Mouse (Mus musculus) layer of hippocampus, postnatal 14 days (tissue): ENCODE results near the gene 5031439G07Rik. TPM values are rescaled to one million over a fixed set of nuclear protein-coding genes. Genes with fewer than 3 reads are reported as not detected.

ENCODE experiments used
- DNase-seq, 2 experiments: peaks; one replicate each; pipeline ENCODE4 v3.0.0; 2021 to 2022; ENCODE audit warnings: low spot score in 2 of 2, mixed read lengths in 1 of 2
- total RNA-seq, 2 experiments: library from RNA; stranded (reverse); gene quantifications; 2 replicates each; pipeline ENCODE4 v1.2.3; 2021

5031439G07Rik gene
- total RNA-seq, 2 experiments from 2014 or later = 114 TPM

DNA sequence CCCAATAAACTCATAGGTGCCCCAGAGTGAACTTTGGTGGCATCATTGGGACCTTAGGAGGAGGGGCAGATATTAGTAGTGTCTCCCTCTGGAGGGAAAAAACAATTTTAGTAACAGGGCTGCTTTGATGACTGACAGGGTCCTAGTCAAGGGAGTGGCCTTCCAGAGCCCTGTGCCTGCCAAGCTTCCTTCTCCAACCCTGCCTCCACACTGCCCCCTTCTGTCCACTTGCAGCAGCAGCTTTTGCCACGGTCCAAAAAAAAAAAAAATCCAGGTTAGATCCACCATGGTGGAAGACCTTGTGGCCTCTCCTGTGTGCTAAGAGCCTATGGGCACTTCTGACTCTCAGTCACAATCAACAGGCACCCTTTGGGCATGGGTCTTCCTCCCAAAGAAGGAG lies 7.6 kb upstream of the 5031439G07Rik start:
- DNase-seq = no peak

GRCm38 (mm10) chr15:84995041-84995440 lies 6.7 kb upstream of the 5031439G07Rik start:
- DNase-seq = no peak

GRCm38 (mm10) chr15:84994498-84994897 lies 6.1 kb upstream of the 5031439G07Rik start:
- no peak for DNase-seq

DNA sequence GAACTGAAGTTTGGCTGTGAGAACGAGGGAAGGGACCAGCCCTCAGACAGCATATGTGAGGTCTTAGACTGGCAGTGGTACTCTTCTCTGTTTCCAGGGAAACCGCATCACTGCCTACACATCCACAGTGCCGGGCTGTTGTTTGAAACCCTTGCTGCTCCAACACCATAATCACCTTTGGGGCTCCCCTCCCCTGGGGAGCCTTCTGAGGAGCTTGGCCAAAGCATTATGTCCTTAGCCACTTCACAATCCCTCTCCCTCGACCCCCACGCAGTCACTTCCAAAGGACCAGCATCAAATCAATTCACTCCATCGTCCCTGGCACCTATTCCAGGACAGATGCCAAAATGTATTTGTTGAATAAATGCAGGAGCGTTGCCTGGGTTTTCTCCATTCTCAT lies 1.4 kb upstream of the 5031439G07Rik start:
- no peak for DNase-seq

DNA sequence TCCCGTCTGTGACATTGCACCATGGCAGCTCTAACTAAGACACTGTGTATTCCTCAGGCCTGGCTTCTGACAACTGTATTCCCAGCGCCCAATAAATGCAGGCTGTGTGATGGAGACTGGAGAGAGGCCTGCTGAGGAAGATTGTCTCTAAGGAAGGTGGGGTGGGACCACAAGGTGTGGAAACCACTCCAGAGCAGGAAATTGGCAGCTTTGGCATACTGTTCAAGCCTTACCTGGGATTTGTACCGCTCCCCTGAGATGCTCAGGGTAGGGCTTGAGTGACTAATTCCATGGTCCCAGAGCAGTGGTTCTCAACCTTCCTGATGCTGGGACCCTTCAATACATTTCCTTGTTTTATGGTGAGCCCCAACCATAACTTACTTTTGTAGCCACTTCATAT lies 747 bp upstream of the 5031439G07Rik start:
- no peak for DNase-seq

DNA sequence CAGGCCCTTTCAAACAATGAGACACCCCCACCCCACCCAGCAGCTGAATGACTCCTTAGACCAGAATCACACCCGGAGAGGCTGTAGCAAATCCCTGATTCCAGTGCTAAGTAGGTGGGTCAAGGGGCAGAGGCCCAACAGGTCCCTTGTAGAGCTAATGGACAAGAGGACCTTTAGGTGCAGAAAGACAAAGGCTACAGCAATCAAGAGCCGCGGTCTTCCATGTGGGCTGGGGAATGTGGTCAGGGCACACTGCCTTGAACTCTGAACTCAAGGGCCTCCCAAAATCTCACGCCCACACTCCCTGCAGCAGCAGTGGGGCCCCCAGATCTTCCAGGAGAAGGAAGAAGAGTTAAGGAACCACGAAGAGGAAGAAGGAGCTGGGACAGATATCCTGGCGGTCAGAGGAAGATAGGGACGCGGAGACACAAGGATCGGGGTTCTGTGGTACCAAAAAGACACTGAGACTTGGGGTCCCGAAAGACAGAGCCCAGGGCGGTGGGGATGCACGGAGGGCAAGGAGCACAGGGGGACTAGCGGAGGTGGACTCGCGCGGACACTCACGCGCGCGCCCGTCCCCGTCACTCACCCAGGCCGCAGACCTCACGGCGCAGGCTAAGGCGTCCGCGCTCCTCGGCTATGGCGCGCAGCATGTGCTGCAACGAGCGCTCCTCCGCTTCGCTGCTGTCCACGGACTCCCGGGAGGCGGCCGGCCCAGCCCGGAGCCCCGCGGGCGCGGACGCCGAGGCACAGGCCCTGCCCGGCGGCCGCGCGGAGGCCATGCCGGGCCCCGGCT lies 1.1 kb downstream of the 5031439G07Rik start:
- DNase-seq = peak in 1 of 2 experiments; percentile 46

DNA sequence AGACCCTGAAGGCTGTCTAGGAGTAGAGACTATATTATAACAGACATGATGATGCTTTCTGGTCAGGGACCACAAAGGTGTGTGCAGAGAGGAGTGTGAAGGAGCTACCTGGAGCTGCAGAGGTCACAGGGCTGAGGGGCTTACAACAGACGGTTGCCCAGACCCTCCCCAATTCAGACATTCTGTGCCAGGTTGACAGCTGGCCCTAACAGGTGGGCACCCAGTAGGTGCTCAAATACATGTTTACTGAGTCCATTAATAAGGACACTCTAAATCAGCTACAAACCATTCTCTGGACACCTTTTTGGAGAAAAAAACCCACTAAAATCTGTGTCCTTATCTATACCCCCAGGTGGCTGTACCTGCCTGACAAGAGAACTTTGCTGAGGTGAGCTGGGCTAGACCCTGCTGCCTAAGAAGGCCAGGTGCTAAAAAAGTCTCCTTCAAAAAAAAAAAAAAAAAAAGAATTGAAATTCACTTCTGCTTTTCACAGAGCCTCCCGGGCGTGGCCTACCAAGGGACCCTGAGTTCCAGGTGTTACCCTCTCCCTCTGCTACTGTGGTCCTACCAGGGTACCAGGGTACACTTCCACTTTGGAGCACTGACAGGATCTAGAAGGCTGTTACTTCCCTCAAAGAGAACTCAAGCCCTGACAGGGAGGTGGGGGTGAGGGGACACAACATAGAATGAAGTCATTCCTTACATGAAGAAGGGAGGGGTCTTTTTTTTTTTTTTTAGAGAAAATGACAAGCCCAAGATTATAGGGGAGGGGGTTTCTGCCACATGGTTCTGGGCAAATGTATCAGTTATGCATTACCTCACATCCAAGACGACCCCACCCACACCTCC lies 2.0 kb downstream of the 5031439G07Rik start:
- DNase-seq = no peak

DNA sequence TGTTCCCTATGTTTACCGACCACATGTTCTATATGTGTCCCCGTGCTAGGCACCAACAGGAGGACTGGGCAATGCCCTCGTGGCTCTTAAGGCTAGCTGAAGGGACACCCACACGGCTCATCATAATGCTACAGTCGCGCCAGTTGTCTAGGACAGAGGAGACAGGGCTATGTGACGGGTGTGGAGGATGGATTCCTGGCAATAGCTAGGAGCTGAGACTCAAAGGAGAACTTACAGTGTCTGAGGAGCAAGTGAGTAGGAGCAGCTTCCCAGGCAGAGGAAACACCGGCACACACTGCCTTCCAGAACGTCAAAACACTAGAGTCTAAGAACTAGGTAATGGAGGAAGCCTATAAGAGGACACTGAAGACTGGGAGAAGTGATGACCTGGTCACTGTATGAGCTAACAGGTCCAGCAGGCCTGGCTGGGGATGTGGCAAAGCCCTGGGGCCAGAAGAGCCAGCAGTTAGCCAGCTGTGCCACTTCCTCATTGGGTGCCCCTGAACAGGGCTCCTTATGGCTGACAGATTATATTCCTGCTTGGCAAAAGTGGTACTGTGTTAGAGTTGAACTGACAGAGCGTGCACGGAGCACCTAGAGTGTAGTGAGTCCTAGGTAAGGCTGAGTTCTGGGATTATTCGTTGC lies 2.7 kb downstream of the 5031439G07Rik start:
- DNase-seq = no peak

- no peak for DNase-seq
Measured at GRCm38 (mm10) chr15:84983721-84984120, 4.6 kb downstream of the 5031439G07Rik start.

GRCm38 (mm10) chr15:84982888-84983287 lies 5.5 kb downstream of the 5031439G07Rik start:
- DNase-seq = no peak

DNA sequence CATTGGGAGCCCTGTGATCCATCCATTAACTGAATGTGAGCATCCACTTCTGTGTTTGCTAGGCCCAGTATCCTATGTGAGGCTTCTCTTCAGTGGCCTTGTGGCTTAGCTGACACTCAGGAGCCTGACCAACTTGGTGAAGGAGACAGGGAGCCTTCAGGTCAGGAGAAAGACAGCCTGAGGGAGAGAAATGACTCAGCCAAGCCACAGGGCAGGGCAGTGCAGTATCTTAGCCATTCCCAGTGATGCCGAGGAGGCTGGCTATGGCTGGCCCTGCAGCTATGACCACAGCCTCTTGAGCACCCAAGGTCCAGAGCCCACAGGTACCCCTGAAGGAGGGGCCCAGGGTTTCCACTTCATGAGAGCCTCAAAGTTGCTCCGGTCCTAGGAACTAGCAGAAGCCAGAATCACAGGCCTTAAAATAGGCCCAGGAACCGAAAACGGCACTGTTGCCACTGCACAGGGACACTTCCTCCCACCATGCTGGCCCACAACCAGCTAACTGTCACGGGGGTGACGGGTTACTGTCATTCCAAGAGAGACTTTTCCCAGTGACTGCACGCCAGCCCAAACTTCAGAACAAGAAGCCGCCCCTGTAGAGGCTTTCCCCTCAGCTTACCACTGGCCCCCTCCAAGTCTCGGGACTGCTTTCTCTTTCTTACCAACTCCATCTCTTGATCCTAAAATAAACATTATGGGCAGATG lies 6.6 kb downstream of the 5031439G07Rik start:
- no peak for DNase-seq

DNA sequence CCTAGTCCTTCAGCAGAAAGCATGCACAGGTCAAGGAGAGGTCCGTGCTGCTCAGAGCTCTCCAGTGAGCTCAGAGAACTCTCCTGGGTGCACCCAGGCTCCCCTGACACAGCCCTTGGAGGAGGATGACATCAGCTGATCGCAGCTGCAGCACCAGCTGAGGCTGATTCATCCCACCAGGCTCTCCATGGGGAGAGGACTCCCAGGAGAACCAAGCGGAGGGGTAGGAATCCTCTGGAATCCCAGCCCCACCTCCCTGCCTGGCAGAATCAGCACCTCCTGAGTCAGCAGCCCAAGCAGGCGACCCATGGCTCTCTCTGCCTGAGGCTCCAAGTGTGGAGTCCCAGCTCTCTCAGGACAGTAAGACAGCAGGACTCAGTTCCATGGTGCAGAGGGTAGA lies 12.6 kb downstream of the 5031439G07Rik start:
- peak in 1 of 2 experiments; percentile 52 for DNase-seq

GRCm38 (mm10) chr15:84973544-84973871 lies 14.8 kb downstream of the 5031439G07Rik start:
- DNase-seq = no peak

DNA sequence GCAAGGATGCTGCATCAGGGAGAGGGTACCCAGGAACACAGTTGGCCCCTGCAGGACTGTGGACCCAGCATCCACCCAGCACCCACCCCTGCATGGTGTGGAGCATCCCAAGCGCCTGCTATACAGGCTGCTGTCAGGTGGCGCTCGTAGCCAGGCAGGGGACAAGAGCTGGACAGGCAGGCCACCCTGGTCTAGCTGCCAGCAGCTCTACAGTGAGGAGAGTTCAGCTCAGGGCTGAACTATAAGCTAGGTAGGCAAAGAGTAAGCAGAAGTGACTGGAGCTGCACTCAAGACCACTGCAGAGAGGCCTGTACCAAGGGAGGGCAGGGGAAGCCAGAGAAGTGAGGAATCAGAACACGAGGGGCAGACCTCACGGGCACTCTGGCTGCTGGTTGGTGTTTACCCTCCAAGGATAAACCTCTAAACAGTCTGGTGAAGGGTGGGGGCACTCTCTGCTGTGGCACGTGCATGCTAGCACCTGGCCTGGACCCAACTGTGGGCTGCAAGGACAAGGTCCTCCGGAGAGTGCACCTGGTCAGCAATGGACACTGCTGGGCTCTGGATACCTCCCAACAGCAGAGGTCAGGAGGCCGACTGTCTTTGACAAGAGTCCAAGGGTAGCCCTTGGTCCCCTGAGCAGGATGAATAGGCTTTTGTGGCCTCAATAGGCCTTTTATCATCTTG lies 15.3 kb downstream of the 5031439G07Rik start:
- no peak for DNase-seq

DNA sequence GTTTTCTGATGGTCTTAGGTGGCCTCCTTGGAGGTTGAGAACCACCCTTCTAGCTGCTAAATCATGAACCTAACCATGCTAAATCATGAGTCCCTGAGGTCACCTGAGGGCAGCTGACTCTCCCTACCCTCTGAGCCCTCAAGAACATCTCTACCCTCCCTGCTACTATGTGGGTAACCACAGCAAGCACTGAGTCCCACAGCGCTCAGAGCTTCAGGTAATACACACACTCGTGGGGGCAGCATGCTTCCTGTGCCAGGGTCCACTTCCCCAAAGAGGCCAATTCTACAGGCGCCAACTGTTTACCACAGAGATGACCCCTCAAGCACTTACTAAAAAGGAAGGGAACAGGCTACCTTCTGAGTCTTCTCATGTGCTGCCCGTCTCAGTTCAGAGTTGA lies 19.8 kb downstream of the 5031439G07Rik start:
- DNase-seq = no peak

DNA sequence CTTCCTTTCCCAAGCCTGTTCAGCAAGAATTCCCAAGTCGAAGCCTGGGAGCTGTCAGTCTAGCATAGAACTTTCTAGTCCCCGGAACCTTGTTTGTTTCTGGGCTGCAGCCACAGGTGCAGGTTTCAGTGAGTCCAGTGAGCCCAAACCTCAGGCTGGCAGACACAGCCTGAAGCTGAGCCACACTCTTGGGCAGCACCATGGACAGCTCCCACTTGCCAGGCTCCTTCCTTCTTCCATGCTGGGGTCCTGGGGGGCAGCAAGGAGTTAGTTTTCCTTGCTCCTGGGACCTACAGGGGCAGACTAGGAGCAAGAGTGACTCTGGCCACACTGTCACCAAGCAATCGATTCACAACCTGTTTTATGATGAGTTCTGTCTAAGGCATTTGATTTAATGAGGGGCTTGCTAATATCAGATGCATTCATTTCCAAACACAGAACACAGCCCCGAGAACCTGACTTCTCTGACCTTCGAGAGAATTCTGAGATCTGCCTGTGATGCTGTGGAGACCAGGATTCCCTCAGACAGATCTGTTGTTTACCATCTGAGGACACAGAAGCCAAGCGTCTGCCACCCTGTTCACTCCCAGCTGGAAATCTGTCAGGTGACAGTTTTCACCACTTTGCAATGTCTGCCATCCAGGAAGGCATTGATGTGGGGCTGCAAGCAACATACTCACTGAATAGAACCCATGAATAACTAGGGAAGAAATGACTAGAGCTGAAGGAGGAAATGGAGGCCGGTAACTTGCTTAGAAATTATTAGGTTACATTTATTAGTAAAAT lies 22.6 kb downstream of the 5031439G07Rik start:
- DNase-seq = no peak

GRCm38 (mm10) chr15:84964771-84965170 lies 23.6 kb downstream of the 5031439G07Rik start:
- no peak for DNase-seq

DNA sequence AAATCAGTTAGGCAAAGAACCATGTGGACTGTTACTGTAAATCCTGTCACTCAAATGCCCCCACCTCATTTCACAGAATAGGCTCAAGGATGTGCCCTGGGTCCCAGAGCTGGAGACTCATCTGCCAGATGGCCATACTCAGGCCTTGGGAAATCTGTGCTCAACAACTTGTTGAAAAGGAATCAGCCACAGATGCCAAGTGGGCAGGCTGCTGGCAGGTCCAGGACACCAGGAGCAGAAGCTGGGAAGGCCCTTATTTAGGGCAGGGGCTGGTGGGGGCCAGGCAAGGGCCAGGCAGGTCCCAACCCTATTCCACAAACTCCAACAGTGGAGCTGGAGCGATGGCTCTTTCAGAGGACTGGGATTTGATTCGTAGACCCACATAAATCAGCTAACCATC lies 25.8 kb downstream of the 5031439G07Rik start:
- DNase-seq = no peak

- DNase-seq = peak; percentile 43 to 46
Measured at GRCm38 (mm10) chr15:84960692-84961091, 27.7 kb downstream of the 5031439G07Rik start.

- no peak for DNase-seq
Measured at GRCm38 (mm10) chr15:84959891-84960290, 28.5 kb downstream of the 5031439G07Rik start.
